Mouse (Mus musculus) olfactory bulb, adult 2 months (tissue): ENCODE results near the gene Cirbp.

Source experiments
- CTCF ChIP-seq: fragments of 200-500 bp; IDR thresholded peaks from 2 replicates; pipeline ENCODE4 v1.5.1; 2012; ENCODE audit warnings: low read depth, mild to moderate bottlenecking, low read length, moderate library complexity; ENCODE audit not compliant: insufficient read depth
- POLR2A ChIP-seq: fragments of 200-500 bp; IDR thresholded peaks from 2 replicates; pipeline ENCODE4 v1.6.1; 2012; ENCODE audit warnings: mild to moderate bottlenecking, low read depth, low read length, moderate library complexity; ENCODE audit not compliant: insufficient read depth

DNA sequence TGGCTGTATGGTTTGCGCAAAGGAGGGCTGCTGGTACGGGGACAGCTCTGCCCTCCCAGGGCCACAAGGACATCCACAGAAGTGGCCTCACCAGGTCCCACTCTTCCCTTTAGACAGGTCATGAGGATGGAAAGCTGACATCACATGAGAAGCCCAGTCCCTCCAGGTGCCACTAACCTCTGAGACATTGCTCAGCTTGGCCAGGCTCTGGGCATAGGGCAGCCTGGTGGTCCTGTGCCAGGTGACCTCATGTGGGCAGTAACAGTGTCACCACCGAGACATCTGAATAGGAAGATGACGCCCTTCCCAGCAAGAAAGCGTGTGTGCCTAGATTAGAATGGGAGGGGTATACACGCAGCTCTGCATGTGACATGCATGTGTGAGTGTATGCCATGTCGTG is 16.8 kb downstream of the Cirbp start:
- no peak for TF ChIP-seq CTCF
- no peak for TF ChIP-seq POLR2A
